Mouse (Mus musculus): ENCODE data around the gene Hnf4a. TPM values are rescaled to one million over a fixed set of nuclear protein-coding genes. Genes with fewer than 3 reads are reported as not detected.

Gene Hnf4a
- polyA plus RNA-seq, 2 experiments: 11.6 to 22.9 TPM

GRCm38 (mm10) chr2:163466771-163467170 is 39.8 kb upstream of the Hnf4a start:
- Histone ChIP-seq H3K27me3 (ENCODE audit: control insufficient read depth, insufficient read depth, low read length) (no peaks in the 10 kb centered on the region), H3K27ac (no peak overlapping the region), H3K9me3 (ENCODE audit: control insufficient read depth, low read length) (no peaks in the 10 kb centered on the region), H3K4me1 (replicated peaks; ENCODE audit: control insufficient read depth in 2 of 2, insufficient read depth in 2 of 2, low read length in 1 of 2) (peaks cover 6 to 8% of the 10 kb centered on the region in 2 experiments), H3K4me3 (ENCODE audit: insufficient read depth in 1 of 2, low read depth in 2 of 2, low read length in 2 of 2) (no peak overlapping the region), H3K9ac (replicated peaks) (no peak overlapping the region), H3K4me2 (ENCODE audit: low read depth) (no peak overlapping the region), H3K36me3 (replicated peaks; ENCODE audit: control insufficient read depth, insufficient read depth, low read depth) (0 out of 2 replicates have a peak, but pooled peaks cover 2% of the 10 kb centered on the region)
- TF ChIP-seq CTCF (IDR thresholded peaks at IDR 0.05; ENCODE audit: low read depth): no peak
- DNase-seq (ENCODE audit: low read depth in 3 of 3, low spot score in 3 of 3) (no peak), ATAC-seq (ENCODE audit: insufficient read depth) (no peak)
- WGBS (ENCODE audit: insufficient replicate concordance): 52% methylated on average over 8 of the region's 8 CpGs

DNA sequence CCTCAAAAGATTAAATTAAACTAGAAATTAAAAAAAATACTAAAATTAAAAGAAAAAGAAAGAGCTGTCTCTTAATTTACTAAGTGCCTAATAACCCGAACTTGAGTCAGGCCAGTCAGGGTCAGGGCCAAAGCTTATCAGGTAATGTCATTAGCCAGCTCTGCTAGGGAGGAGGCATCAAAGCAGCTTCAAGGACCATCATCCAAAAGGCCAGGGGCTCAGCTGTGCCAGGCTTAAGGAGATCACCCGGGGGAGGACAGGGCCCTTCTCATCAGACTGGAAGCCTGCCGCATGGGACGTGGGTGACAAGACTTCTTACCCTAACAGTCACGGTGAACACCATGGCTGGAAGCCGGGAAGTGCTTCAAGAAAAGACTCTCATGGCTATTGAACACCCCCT is 39.0 kb upstream of the Hnf4a start:
- H3K27ac ChIP-seq: no peak overlapping the region
- H3K9me3 ChIP-seq (ENCODE audit: control insufficient read depth, low read length): no peaks in the 10 kb centered on the region
- H3K4me2 ChIP-seq (ENCODE audit: low read depth): no peak overlapping the region
- TF ChIP-seq EP300 (IDR thresholded peaks at IDR 0.05; ENCODE audit: low read depth): no peak
- no peak overlapping the region for H3K4me3 ChIP-seq (ENCODE audit: insufficient read depth in 1 of 2, low read depth in 2 of 2, low read length in 2 of 2)
- ATAC-seq (ENCODE audit: insufficient read depth) (no peak), DNase-seq (ENCODE audit: low read depth in 3 of 3, low spot score in 3 of 3) (no peak)
- H3K9ac ChIP-seq (replicated peaks): no peak overlapping the region
- H3K4me1 ChIP-seq (replicated peaks; ENCODE audit: control insufficient read depth in 2 of 2, insufficient read depth in 2 of 2, low read length in 1 of 2): peaks cover 6 to 8% of the 10 kb centered on the region in 2 experiments
- WGBS (ENCODE audit: insufficient replicate concordance): 82% methylated on average over 6 of the region's 6 CpGs
- H3K27me3 ChIP-seq (ENCODE audit: control insufficient read depth, insufficient read depth, low read length): no peaks in the 10 kb centered on the region
- 0 out of 2 replicates have a peak, but pooled peaks cover 2% of the 10 kb centered on the region for H3K36me3 ChIP-seq (replicated peaks; ENCODE audit: control insufficient read depth, insufficient read depth, low read depth)

GRCm38 (mm10) chr2:163468866-163469265 is 37.7 kb upstream of the Hnf4a start:
- H3K4me2 ChIP-seq (ENCODE audit: low read depth): no peak overlapping the region
- no peaks in the 10 kb centered on the region for H3K9me3 ChIP-seq (ENCODE audit: control insufficient read depth, low read length)
- H3K4me1 ChIP-seq (replicated peaks; ENCODE audit: control insufficient read depth in 2 of 2, insufficient read depth in 2 of 2, low read length in 1 of 2): peaks cover 6 to 8% of the 10 kb centered on the region in 2 experiments
- no peak overlapping the region for H3K4me3 ChIP-seq (ENCODE audit: insufficient read depth in 1 of 2, low read depth in 2 of 2, low read length in 2 of 2)
- DNase-seq (ENCODE audit: low read depth in 3 of 3, low spot score in 3 of 3): no peak
- no peak overlapping the region for H3K9ac ChIP-seq (replicated peaks)
- no peak overlapping the region for H3K27ac ChIP-seq
- no peak for TF ChIP-seq CTCF (IDR thresholded peaks at IDR 0.05; ENCODE audit: low read depth)
- TF ChIP-seq EP300 (IDR thresholded peaks at IDR 0.05; ENCODE audit: low read depth): no peak
- no peak for ATAC-seq (ENCODE audit: insufficient read depth)
- 0 out of 2 replicates have a peak, but pooled peaks cover 2% of the 10 kb centered on the region for H3K36me3 ChIP-seq (replicated peaks; ENCODE audit: control insufficient read depth, insufficient read depth, low read depth)
- no peaks in the 10 kb centered on the region for H3K27me3 ChIP-seq (ENCODE audit: control insufficient read depth, insufficient read depth, low read length)
- WGBS (ENCODE audit: insufficient replicate concordance): 72% methylated on average over 6 of the region's 6 CpGs

GRCm38 (mm10) chr2:163469711-163470110 is 36.9 kb upstream of the Hnf4a start:
- ATAC-seq (ENCODE audit: insufficient read depth) (no peak), DNase-seq (ENCODE audit: low read depth in 3 of 3, low spot score in 3 of 3) (no peak)
- Histone ChIP-seq H3K9me3 (ENCODE audit: control insufficient read depth, low read length) (no peaks in the 10 kb centered on the region), H3K4me1 (replicated peaks; ENCODE audit: control insufficient read depth in 2 of 2, insufficient read depth in 2 of 2, low read length in 1 of 2) (peaks cover 6 to 8% of the 10 kb centered on the region in 2 experiments), H3K27ac (no peak overlapping the region), H3K4me3 (ENCODE audit: insufficient read depth in 1 of 2, low read depth in 2 of 2, low read length in 2 of 2) (no peak overlapping the region), H3K9ac (replicated peaks) (no peak overlapping the region), H3K4me2 (ENCODE audit: low read depth) (no peak overlapping the region), H3K27me3 (ENCODE audit: control insufficient read depth, insufficient read depth, low read length) (no peaks in the 10 kb centered on the region), H3K36me3 (replicated peaks; ENCODE audit: control insufficient read depth, insufficient read depth, low read depth) (0 out of 2 replicates have a peak, but pooled peaks cover 2% of the 10 kb centered on the region)
- TF ChIP-seq CTCF (IDR thresholded peaks at IDR 0.05; ENCODE audit: low read depth) (no peak), EP300 (IDR thresholded peaks at IDR 0.05; ENCODE audit: low read depth) (no peak)
- WGBS (ENCODE audit: insufficient replicate concordance): 87% methylated on average over 15 of the region's 15 CpGs

- Histone ChIP-seq H3K36me3 (replicated peaks; ENCODE audit: control insufficient read depth, insufficient read depth, low read depth) (0 out of 2 replicates have a peak, but pooled peaks cover 2% of the 10 kb centered on the region), H3K4me1 (replicated peaks; ENCODE audit: control insufficient read depth in 2 of 2, insufficient read depth in 2 of 2, low read length in 1 of 2) (peaks cover 6 to 8% of the 10 kb centered on the region in 2 experiments), H3K9ac (replicated peaks) (peak overlapping the region; percentile 84), H3K9me3 (ENCODE audit: control insufficient read depth, low read length) (no peaks in the 10 kb centered on the region), H3K4me2 (ENCODE audit: low read depth) (peak overlapping the region; percentile 92), H3K27ac (no peak overlapping the region), H3K4me3 (ENCODE audit: insufficient read depth in 1 of 2, low read depth in 2 of 2, low read length in 2 of 2) (peak overlapping the region; percentile 75 to 92), H3K27me3 (ENCODE audit: control insufficient read depth, insufficient read depth, low read length) (no peaks in the 10 kb centered on the region)
- no peak for ATAC-seq (ENCODE audit: insufficient read depth)
- DNase-seq (ENCODE audit: low read depth in 3 of 3, low spot score in 3 of 3): no peak
- no peak for TF ChIP-seq EP300 (IDR thresholded peaks at IDR 0.05; ENCODE audit: low read depth)
- 79% methylated on average over 3 of the region's 3 CpGs for WGBS (ENCODE audit: insufficient replicate concordance)
These were observed 35.5 kb upstream of the Hnf4a start for GRCm38 (mm10) chr2:163471136-163471535.
